Mouse (Mus musculus): ENCODE results near the gene Naa80. TPM values are rescaled to one million over a fixed set of nuclear protein-coding genes. Genes with fewer than 3 reads are reported as not detected.

Gene Naa80
- total RNA-seq, 2 experiments from 2014 or later, result 9.3 to 15.4 TPM

- ATAC-seq (replicated peaks; ENCODE audit: poor library complexity), result no peak
Measured at GRCm38 (mm10) chr9:107593101-107593976, 14.7 kb downstream of the Naa80 start.

DNA sequence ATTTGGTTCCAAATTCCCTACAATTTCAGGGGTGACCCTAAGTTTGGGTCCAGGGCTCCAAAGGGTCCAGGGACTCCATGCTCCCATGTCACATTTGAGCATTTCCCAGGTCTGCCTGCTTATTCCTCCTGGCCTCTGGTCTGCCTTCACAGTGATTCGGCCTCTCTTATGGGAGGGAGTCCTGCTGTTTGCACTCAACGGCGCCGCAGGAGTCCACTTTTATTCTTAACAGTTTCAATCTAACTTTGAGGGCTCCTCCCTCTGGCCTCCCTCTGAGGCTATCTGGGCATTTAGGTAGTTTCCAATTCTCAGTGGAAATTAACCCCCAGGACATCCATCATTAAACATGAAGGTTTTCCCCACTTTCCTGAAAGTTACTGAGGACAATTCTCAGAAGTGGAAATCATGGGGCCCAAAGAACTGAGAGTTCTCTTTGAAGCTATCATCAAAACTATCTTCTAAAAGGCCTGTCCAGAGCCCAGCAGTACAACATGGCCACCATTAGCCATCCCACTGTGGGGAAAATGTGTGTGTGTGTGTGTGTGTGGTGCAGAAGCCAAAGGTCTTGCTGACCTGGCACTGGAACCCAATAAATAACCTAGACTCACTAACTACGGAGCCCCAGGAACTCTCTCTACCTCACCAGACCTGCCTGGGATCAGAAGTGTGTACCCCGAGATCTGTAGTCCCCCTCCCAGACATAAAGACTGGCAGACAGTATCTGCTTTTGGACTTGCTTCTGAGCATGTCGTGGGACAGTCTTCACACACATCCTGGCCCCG, 15.8 kb downstream of the Naa80 start:
- no peak for ATAC-seq (replicated peaks; ENCODE audit: poor library complexity)

GRCm38 (mm10) chr9:107596619-107597569, 18.2 kb downstream of the Naa80 start:
- ATAC-seq (replicated peaks; ENCODE audit: poor library complexity), result no peak

DNA sequence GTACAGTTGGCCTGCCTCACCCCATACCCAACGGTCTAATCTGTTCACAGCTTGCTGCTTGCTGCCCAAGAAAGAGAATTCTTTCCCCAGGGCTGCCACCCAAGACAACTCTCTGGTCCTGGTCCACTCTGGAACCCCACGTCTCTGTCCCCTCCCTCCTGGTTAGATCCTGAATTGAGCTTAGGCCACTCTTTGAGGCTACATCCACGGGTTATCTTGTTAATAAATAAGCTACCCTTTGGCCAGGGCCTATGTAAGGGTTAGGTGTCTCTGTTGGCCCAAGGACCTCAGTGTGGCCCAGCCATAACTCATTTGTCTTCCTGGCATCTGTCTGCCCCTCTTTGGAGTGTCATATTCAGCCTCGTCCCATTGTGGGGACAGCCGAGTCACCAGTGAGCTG, 19.7 kb downstream of the Naa80 start:
- no peak for ATAC-seq (replicated peaks; ENCODE audit: poor library complexity)

- ATAC-seq (replicated peaks; ENCODE audit: poor library complexity), result no peak
Measured at GRCm38 (mm10) chr9:107599433-107599832, 20.7 kb downstream of the Naa80 start.

DNA sequence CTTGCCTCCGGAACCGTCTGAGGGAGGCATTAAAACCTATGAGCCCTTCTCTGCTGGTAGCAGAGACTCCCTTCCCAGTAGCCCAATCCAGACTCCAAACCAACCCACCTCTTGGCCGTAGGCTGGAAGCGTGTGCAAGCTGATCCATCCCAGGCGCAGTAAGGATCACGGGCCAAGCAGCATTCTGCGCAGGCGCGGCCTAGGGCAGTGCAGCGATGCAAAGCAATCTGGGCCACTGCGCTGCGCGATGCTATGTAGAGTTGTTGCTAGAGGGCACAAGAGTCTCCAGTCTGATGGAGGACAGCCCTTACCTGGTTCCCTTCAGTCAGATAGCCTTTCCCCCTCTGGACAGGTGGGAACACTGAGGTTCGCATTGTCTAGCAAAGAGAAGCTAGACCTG, 21.2 kb downstream of the Naa80 start:
- ATAC-seq (replicated peaks; ENCODE audit: poor library complexity), result no peak

DNA sequence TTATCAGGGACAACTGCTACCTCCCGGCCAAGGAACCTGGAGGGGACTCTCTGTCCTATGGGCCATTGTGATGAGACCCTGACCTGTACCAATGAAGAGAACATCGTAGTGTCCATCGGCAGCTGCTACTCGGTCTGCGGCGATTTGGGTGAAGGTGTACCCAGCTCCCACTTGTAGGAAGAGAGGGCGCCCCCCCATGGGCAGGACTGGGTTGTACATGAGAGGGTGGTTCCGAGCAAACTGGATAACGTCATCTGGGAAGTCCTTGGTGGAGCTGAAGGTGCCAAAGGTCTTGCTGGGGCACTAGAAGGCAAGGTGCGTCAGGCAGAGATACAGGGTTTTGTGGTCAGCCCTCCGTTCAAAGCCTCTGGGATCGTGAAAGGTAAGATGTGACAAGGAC, 22.1 kb downstream of the Naa80 start:
- ATAC-seq (replicated peaks; ENCODE audit: poor library complexity), result no peak

- no peak for ATAC-seq (replicated peaks; ENCODE audit: poor library complexity)
Measured at GRCm38 (mm10) chr9:107601275-107601674, 22.6 kb downstream of the Naa80 start.

GRCm38 (mm10) chr9:107602068-107602648, 23.5 kb downstream of the Naa80 start:
- ATAC-seq (replicated peaks; ENCODE audit: poor library complexity), result peak; percentile 87

- ATAC-seq (replicated peaks; ENCODE audit: poor library complexity), result no peak
Measured at GRCm38 (mm10) chr9:107603251-107603650, 24.6 kb downstream of the Naa80 start.

DNA sequence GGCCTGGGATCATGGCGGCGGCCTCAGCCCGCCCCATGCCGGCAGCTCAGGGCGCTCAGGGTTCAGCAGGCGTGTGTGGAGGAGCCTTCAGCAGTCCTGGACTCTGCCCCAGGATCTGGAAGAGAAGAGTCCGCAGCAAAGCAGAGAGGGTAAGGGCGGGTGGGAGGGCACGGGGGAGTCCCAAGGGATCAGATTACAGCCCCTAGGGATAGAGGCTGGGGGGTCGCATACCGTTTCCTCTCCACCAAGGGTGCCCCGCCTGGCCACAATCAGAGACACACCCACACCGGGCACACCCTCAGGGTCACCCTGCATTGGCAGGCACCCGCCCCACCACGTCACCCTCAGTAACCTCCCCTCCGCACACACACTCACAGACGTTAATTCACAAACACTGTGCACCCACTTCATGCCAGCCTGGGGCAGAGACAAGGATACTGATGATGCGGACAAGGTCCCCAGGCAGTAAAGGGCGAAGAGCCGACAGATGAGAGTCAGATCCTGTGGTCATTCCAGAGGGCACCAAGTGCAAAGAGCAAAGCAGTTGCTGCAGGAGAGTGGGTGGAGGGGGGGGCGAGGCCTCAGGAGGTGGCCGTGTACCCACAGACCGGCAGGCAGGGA, 26.5 kb downstream of the Naa80 start:
- peak; percentile 38 for ATAC-seq (replicated peaks; ENCODE audit: poor library complexity)

GRCm38 (mm10) chr9:107606591-107606990, 27.9 kb downstream of the Naa80 start:
- no peak for ATAC-seq (replicated peaks; ENCODE audit: poor library complexity)

DNA sequence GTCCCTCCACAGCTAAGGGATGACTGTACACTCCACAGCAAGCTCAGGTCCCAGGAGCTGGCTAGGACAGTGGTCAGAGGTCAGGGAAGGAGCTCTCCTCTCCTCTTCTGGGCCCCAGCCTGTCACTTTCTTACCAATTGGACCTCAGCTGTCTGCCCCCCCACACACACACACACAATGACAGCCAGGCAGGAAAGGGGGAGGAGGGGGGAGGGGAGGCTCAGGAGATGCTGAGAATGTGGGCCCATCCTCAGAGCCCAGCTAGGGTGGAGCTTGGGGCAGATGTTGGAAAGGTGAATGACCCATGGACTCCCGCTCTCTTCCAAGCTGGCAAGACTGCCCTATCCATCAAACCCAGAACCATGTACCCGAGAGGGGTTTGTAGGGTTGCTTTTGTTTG, 28.3 kb downstream of the Naa80 start:
- ATAC-seq (replicated peaks; ENCODE audit: poor library complexity), result no peak

DNA sequence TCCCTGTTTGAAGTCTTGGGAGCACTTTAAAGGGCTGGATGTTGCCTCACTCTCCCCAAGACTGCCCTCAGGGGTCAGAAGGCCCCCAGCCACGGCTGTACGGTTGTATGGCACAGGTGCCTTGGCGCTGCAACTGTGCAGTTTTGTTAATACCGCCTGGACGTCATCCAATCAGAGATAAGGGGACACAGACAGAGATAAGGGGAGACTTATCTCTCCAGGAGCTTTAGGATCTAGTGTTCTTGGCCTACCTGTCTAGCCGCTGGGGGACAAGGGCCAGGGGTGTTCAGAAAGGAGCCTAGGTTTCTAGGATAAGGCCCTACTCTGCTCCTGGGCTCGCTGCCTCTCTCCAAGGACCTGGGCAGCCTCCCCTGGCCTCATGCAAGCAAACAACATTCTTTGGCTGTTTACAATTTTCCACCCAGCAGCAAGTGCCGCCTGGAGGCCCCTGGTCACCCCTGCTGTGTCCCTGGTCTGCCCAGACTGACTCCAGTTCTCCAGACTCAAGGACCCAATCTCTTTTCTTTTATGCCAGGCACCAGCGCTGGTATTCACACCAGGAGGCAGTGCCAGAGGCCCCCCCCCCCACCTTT, 29.1 kb downstream of the Naa80 start:
- ATAC-seq (replicated peaks; ENCODE audit: poor library complexity), result no peak

DNA sequence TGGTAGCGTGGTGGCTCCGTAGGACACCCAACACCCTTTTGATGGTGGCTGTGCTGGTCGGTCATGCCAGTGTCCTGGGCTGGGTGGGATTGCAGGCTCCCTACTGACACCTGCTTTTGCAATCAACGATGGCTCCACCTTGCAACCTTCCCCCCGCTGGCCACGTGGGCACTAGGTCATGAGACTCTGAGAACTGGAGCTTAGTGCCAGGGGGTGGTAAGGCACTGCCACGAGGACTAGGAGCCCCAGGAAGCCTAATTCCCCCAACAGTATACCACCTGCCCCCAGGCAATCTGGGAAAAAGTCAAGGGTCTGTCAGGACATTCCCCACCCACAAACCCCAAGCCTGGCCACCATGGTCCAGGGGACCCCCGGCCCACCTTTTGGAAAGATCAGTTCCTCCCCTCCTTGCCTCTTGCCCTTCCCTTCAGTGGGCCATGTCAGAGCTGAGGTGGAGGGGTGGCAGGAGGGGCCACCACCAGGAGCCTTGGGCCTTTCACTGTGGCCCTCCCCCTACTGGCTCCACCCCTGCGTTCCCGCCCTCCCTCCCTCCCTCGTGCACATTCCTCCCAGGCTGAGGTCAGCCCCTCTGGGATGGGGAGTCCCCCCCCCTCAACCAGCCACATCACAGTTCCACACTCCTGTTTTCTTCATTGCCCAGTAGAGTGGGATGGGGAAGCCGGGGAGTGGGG, 30.2 kb downstream of the Naa80 start, which contains the start of gene Sema3b:
Gene Sema3b (minus strand): TSS at position 489 of the 692 bp plus-strand sequence.
- ATAC-seq (replicated peaks; ENCODE audit: poor library complexity), result no peak

GRCm38 (mm10) chr9:107609433-107609830, 30.7 kb downstream of the Naa80 start:
- ATAC-seq (replicated peaks; ENCODE audit: poor library complexity), result no peak

DNA sequence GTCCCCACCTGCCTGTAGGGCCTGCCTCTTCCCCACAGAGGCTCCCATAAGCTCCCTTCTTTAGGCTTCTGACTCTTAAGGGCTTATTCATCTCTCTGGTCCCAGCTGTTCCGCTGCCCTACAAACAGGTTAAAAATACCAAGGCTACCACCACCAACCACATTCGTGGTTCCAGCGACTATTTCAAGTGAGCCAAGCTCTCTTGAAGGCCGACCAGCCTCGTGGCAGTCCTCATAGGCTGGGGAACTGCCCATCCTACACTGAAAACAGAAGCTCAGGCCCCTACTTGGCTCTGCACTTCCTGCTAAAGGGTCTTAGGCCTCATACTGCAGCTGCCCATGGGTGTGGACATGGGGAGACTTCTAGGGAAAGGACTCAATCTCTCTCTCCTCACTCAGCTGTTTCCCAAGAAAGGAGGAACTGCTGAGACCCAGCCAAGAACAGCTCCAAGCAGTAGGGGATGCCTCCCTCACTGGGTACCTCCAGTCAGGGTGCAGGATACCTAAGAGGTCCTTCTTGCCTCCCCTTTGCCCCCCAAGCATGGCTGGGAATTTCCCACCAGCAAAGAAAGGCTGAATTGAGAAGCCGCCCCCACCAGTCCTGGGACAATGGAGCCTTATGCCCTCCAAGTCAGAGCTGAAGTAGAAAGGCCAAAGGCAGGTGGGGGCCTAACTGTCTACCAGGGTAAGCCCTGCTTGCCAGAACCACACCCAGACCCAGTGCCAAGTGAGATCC, 32.9 kb downstream of the Naa80 start:
- ATAC-seq (replicated peaks; ENCODE audit: poor library complexity), result 0 out of 2 replicates have a peak, but pooled peaks have one; percentile 9

Measured in megakaryocyte progenitor cell, adult 5-6 weeks (primary cell).